Mouse (Mus musculus) limb, embryonic 10.5 days (tissue): ENCODE results near the gene Ubac2. TPM values are rescaled to one million over a fixed set of nuclear protein-coding genes. Genes with fewer than 3 reads are reported as not detected.
"Not testable (repeated sequence)": the region's sequence is repeated elsewhere in the genome, so short reads cannot be mapped to it uniquely, and the experiment has no call there.

Experiments used
- DNase-seq: peaks from one replicate; pipeline ENCODE4 v3.0.0-alpha.2; 2017; ENCODE audit warnings: low spot score
- H3K27ac ChIP-seq: fragments of 300-500 bp; sonication (generic); 2 replicates; pipeline ENCODE4 v1.5.1; 2016; ENCODE audit warnings: mild to moderate bottlenecking
- H3K27me3 ChIP-seq: fragments of 300-500 bp; sonication (generic); 2 replicates; pipeline ENCODE4 v1.6.1; 2016; ENCODE audit warnings: low read depth, mild to moderate bottlenecking; ENCODE audit not compliant: poor library complexity, severe bottlenecking
- H3K36me3 ChIP-seq: fragments of 300-500 bp; sonication (generic); 2 replicates; pipeline ENCODE4 v1.6.1; 2016; ENCODE audit warnings: mild to moderate bottlenecking, moderate library complexity
- H3K4me1 ChIP-seq: fragments of 300-500 bp; sonication (generic); 2 replicates; pipeline ENCODE4 v1.6.1; 2016
- H3K4me3 ChIP-seq: fragments of 300-500 bp; sonication (generic); 2 replicates; pipeline ENCODE4 v1.5.1; 2016; ENCODE audit warnings: mild to moderate bottlenecking, moderate library complexity
- H3K9me3 ChIP-seq: fragments of 300-500 bp; sonication (generic); replicated peaks from 2 replicates; pipeline ENCODE4 v1.6.1; 2016; ENCODE audit warnings: mild to moderate bottlenecking
- WGBS: fragments of 180-500 bp; shearing (Covaris S2); methylation state at CpG from one replicate; pipeline ENCODE4 v1.1.7; 2016; 5-methylcytosine and 5-hydroxymethylcytosine counted together
- polyA plus RNA-seq: library from polyadenylated mRNA; unstranded; fragments of >200 nt; fragmentation: Nextera tagmentation; extraction: Ambion mirVana; gene quantifications from 2 replicates; pipeline ENCODE4 v1.2.1, GENCODE M21; 2016

Ubac2 gene
- polyA plus RNA-seq, 1 experiment from 2014 or later, result 73.4 TPM

DNA sequence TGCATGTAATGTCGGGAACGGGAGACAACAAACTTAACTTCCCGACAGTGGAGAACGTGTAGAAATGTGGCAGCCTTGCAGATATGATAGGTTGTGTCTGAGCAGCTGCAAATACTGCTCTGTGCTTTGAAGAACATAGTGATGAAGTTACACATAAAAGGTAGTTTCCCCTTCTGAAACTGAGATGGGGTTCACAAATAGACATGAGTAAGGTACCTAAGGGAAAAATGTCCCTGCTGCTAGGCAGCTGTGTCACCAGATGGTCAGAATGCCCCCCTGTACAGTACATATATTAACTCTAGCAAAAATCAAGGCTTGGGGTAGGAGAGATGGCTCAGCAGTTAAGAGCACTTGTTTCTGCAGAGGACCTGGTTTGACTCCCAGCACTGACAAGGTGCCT lies 4.8 kb upstream of the Ubac2 start:
- 93% methylated on average over 4 of the region's 4 CpGs for WGBS

DNA sequence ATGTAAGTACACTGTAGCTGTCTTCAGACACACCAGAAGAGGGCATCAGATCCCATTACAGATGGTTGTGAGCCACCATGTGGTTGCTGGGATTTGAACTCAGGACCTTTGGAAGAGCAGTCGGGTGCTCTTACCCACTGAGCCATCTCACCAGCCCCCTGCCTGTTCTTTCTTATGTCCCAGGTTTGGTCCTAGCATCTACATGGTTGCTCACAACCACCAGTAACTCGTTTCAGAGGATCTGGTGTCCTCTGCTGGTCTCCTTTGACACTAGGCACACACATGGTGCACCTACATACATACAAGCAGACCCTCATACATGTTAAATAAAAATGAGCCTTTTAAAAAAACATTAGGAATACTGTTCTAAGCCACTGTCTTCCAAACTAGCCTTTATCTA lies 2.2 kb upstream of the Ubac2 start:
- 69% methylated on average over 2 of the region's 2 CpGs for WGBS
- not testable (repeated sequence) for H3K27ac ChIP-seq, DNase-seq, H3K27me3 ChIP-seq, H3K4me3 ChIP-seq, H3K9me3 ChIP-seq, H3K36me3 ChIP-seq
- H3K4me1 ChIP-seq, result peaks cover 22% of the 10 kb centered on the region

More for the DNA sequence above, 4.8 kb upstream of the Ubac2 start:
- H3K27me3 ChIP-seq, result no peaks in the 10 kb centered on the region
- H3K27ac ChIP-seq, result no peak overlapping the region
- no peak for DNase-seq
- H3K36me3 ChIP-seq, result no peaks in the 10 kb centered on the region
- H3K9me3 ChIP-seq, result no peaks in the 10 kb centered on the region
- H3K4me3 ChIP-seq, result no peak overlapping the region
- H3K4me1 ChIP-seq, result peaks cover 7% of the 10 kb centered on the region

DNA sequence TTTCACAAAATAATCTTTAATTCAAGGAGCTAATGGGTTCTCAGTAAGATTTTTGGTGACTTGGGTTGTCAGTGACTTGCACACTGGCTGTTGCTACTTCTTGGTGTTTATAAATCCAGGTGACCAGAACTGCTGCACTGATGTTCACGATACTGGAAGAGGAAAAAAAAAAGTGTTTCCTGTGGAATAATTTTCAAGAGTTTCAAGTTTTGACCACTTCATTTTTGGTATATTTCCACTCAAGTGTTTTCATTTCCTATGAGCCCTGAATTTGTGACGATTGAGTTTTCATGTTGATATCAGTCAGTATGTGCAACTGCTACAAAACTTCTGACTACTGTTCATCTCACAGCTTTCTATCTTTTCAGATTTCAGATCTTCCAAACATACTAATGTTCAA lies 1.6 kb upstream of the Ubac2 start:
- 96% methylated on average over 2 of the region's 2 CpGs for WGBS
- Histone ChIP-seq H3K4me1 (peaks cover 22% of the 10 kb centered on the region), H3K4me3 (no peak overlapping the region), H3K27me3 (no peaks in the 10 kb centered on the region), H3K27ac (no peak overlapping the region), H3K36me3 (peaks cover 5% of the 10 kb centered on the region; the same call in 1 of the 2 replicates), H3K9me3 (no peaks in the 10 kb centered on the region)
- DNase-seq, result no peak

DNA sequence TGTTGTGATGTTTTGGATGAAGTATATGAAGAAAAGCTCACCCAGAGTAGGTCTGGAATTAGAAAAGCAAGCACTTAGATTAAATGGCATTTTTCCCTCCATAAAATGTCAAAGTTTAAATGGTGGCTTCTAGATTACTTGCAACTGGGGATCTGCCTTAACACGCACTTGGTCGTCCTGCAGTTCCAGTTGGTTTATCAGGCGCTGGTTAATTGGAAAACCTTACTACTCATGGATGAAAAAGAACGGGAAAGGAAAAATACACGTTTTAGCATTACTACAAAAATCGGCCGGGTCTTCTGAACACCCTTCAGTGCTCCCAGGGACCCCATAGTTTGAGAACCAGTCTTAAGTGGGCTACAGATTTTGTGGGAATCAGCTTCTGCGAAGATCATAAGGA lies 780 bp upstream of the Ubac2 start:
- 31% methylated on average over 8 of the region's 8 CpGs for WGBS
- H3K36me3 ChIP-seq, result peaks cover 5% of the 10 kb centered on the region; the same call in 1 of the 2 replicates
- peak overlapping the region; percentile 93 for H3K27ac ChIP-seq
- H3K9me3 ChIP-seq, result no peaks in the 10 kb centered on the region
- H3K4me3 ChIP-seq, result peak overlapping the region; percentile 90
- no peaks in the 10 kb centered on the region for H3K27me3 ChIP-seq
- peaks cover 22% of the 10 kb centered on the region for H3K4me1 ChIP-seq
- DNase-seq, result no peak

DNA sequence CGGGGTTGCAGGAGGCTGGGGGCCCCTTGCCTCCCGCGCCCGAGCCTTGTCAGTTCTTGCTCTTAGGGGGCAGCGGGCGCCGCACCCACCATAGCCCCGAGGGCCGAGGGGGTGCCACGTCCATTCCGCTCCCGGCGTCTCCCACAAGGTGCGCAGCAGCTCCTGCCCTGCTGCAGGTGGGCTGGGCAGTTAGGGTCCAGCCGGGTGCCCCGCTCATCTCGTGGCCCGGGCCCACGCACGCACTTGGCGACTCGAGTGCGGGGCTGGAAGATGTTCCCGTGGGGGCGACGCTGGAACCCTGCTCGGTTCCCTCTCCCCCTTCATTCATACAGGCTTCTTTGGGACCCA lies 413 bp downstream of the Ubac2 start:
- no peaks in the 10 kb centered on the region for H3K9me3 ChIP-seq
- peak overlapping the region; percentile 93 for H3K27ac ChIP-seq
- peaks cover 22% of the 10 kb centered on the region for H3K4me1 ChIP-seq
- under 1% methylated on average over 27 of the region's 27 CpGs for WGBS
- DNase-seq, result no peak
- H3K4me3 ChIP-seq, result peak overlapping the region; percentile 90
- peaks cover 5% of the 10 kb centered on the region; the same call in 1 of the 2 replicates for H3K36me3 ChIP-seq
- no peaks in the 10 kb centered on the region for H3K27me3 ChIP-seq

DNA sequence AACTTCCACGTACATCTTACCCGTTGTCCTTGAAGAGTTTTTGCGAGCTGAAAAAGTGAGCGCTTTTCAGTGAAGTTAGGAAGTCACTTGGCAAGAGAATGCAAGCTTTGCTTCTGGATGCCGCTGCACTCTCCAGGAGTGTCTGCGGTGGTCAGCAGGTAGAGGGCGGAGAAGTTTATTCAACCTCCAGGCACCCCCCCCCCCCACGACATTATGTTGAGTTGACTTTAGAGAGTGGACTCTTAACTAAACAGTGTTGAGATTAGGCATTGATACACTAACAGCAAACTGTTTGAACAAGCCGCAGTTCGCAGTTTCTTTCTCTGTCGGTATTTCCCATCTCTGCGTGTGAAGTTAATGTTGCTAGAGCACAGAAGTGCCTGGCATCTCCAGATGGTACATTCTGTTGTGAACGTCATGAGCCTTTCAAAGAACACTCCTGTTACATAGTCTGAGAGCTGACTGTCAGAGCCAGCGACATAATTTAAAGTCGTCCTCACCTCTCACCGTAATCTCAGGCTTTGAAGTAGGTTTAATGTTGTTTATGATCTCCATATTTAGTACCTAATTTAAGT lies 933 bp downstream of the Ubac2 start:
- WGBS, result 22% methylated on average over 16 of the region's 16 CpGs
- H3K36me3 ChIP-seq, result peaks cover 5% of the 10 kb centered on the region; the same call in 1 of the 2 replicates
- no peaks in the 10 kb centered on the region for H3K27me3 ChIP-seq
- H3K4me1 ChIP-seq, result peaks cover 22% of the 10 kb centered on the region
- DNase-seq, result no peak
- H3K9me3 ChIP-seq, result no peaks in the 10 kb centered on the region
- peak overlapping the region; percentile 90 for H3K4me3 ChIP-seq
- peak overlapping the region; percentile 93; the same call in 1 of the 2 replicates for H3K27ac ChIP-seq

DNA sequence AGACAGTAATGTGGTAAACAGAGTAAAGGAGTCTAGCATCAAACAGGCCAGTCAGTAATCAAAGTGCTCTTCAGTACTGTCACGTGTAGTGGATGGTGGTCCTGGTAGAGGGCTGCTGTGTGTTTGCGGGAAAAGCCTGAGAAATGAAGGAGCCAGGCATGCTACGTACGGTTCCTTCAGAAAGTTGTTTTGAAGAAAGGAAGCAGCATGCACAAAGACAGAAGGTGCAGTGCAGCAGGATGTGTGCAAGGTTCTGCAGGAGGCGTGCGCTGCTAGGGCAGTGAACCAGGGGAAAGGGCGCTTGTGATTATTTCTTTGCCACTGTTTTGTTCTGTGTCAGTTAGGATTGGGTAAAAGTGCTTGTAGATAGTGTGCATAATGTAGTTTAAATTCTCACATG lies 2.8 kb downstream of the Ubac2 start:
- peaks cover 12% of the 10 kb centered on the region for H3K36me3 ChIP-seq

DNA sequence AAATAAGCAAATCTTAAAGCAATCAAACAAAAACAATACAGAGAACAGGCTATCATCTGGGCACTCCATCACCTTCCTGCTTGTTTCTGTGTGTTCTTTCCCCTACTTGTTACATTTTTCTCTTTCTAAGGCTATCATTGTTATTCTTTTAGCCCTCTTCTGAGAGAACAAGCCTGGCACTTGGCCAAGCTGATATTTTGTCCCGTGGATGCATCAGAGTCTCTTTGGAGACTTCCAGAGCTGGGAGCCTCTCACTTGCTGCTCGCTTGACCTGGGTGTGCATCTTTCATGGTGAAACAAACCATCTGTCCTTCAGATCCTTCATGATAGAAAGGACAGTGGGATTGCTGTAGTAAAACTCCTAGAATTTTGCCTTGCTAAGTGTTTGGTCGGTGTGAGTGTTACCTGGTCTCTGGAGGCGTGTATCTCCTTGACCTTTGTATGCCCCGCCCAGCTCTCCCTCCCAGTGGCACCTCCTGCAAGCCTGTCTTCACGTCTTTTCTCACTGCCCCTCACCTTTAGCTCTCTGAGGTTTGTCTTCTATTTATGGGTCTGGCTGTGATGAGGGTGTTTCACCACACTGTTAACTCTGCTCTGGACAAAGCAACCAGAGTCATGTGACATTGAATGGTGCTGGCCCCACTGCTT lies 5.9 kb downstream of the Ubac2 start:
- H3K27me3 ChIP-seq, result no peaks in the 10 kb centered on the region
- no peak overlapping the region for H3K4me3 ChIP-seq
- no peak overlapping the region for H3K27ac ChIP-seq
- no peak for DNase-seq
- 76% methylated on average over 6 of the region's 6 CpGs for WGBS
- H3K4me1 ChIP-seq, result peaks cover 11% of the 10 kb centered on the region
- H3K36me3 ChIP-seq, result peaks cover 19% of the 10 kb centered on the region
- no peaks in the 10 kb centered on the region for H3K9me3 ChIP-seq

More for the DNA sequence above, 2.8 kb downstream of the Ubac2 start:
- no peak for DNase-seq
- no peak overlapping the region for H3K4me3 ChIP-seq
- H3K9me3 ChIP-seq, result no peaks in the 10 kb centered on the region
- 89% methylated on average over 7 of the region's 7 CpGs for WGBS
- no peak overlapping the region for H3K27ac ChIP-seq
- peaks cover 22% of the 10 kb centered on the region for H3K4me1 ChIP-seq
- no peaks in the 10 kb centered on the region for H3K27me3 ChIP-seq

DNA sequence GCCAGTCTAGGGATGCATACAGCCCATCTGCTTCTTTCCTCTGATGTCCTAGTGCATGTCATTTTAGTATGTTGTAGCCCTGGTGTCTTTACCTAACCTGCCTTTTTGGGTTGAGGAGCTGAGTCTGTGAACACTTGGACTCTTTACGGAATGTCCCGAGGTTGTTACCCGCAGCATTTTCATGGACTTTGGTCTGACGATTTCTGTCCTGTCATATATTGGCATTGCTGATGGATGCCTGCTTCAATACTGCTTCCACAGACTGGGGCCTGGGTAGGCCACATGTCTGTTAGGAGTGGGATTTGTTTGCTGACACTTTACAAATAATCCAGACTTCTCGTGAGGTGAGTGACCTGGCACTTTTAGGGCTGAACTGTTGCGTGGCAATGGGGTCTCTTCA lies 15.3 kb downstream of the Ubac2 start:
- H3K27me3 ChIP-seq, result no peaks in the 10 kb centered on the region
- DNase-seq, result no peak
- H3K4me1 ChIP-seq, result 0 out of 2 replicates have a peak, but pooled peaks cover 3% of the 10 kb centered on the region
- no peak overlapping the region for H3K4me3 ChIP-seq
- no peak overlapping the region for H3K27ac ChIP-seq
- peaks cover 12% of the 10 kb centered on the region for H3K36me3 ChIP-seq
- H3K9me3 ChIP-seq, result no peaks in the 10 kb centered on the region
- 84% methylated on average over 6 of the region's 6 CpGs for WGBS

DNA sequence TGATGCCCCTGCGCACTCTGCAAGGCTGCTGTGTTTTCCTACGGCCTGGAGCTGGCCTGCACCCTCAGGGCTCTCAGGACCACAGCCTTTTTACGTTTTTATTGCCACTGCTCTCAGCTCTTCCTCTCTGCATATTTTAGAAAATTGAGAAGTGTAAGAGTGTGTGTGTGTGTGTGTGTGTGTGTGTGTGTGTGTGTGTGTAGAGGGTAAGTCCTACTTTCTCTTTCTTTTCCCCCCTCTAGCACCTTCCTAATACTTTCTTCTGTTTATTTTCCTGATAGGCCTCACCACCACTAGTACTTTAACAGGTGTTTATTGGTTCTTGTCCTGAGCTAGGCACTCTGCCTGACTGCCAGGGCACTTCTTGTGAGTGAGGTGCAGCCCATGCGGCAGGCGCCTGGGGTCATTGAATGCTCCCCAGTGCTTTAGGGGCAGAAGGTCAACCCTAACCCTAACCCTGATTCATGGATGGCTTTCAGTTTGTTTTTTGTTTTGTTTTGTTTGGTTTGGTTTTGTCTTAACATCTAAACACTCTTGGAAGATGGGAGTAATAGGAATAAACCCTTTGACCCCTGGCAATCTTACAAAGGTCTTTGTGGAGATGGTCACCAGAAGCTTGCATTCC lies 16.2 kb downstream of the Ubac2 start:
- Histone ChIP-seq H3K27ac (no peak overlapping the region), H3K36me3 (peaks cover 9% of the 10 kb centered on the region), H3K4me1 (0 out of 2 replicates have a peak, but pooled peaks cover 3% of the 10 kb centered on the region), H3K27me3 (no peaks in the 10 kb centered on the region), H3K4me3 (no peak overlapping the region), H3K9me3 (no peaks in the 10 kb centered on the region)
- no peak for DNase-seq
- 60% methylated on average over 5 of the region's 5 CpGs for WGBS

DNA sequence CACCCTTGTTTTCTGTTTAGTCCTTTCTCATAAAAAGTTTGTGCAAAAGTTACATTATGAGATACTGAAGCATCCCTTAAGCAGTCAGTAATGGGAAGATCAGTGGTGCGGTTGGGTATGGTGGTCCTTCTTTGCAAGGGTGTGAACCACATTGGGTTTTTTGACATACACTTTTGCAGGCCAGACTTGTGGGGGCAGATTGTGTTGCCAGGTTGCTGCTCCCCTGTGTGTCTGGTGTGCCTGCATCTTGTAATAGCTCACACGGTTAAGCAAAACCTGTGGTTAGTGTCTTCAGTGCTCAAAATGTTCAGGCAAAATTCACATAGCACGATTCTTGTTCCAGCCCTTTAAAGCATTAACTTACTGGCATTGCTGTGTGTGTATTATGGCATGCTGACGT lies 16.9 kb downstream of the Ubac2 start:
- DNase-seq, result no peak
- WGBS, result 91% methylated on average over 4 of the region's 4 CpGs
- H3K27ac ChIP-seq, result no peak overlapping the region

DNA sequence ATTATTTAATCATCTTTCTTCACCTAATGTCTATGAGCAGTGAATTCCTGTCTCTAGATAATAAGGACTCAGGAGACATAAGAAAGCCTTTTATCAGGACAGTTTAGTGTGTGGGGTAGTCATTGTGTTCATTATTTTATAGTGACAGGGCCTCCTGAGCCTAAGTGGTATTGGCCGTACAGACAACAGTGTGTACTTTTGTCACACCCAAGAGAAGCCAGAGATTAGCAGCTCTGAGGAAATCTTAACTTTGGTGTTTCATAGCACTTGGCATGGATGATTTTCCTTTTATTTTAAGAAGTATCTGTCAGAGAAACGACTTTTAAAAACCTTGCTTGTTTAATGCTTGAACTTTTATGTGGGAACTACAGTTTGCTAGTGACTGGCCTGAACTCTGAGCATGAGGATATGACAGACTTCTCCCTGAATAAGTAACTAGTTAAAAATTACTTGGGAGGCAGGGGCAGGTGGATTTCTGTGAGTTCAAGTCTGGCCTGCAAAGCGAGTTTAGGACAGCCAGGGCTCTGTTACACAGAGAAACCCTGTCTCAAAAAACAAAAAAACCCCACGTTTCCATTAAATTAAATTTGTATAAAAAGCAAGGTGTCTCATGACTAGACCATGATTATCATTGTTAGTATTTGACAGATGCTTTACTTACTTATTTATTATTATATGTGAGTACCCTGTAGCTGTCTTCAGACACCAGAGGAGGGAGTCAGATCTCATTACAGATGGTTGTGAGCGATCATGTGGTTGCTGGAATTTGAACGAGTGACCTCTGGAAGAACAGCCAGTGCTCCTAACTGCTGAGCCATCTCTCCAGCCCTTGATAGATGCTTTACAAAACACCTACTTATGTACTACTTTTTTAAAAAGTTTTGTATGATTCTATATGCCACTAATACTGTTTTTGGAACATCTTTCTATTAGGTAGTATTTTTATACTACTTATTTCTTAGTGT lies 18.0 kb downstream of the Ubac2 start:
- Histone ChIP-seq H3K27me3 (no peaks in the 10 kb centered on the region), H3K27ac (no peak overlapping the region), H3K4me3 (no peak overlapping the region), H3K36me3 (peaks cover 1% of the 10 kb centered on the region; the same call in 1 of the 2 replicates), H3K9me3 (no peaks in the 10 kb centered on the region), H3K4me1 (0 out of 2 replicates have a peak, but pooled peaks cover 3% of the 10 kb centered on the region)
- no peak for DNase-seq
- 75% methylated on average over 6 of the region's 6 CpGs for WGBS

More for the DNA sequence above, 16.9 kb downstream of the Ubac2 start:
- Histone ChIP-seq H3K4me1 (0 out of 2 replicates have a peak, but pooled peaks cover 3% of the 10 kb centered on the region), H3K27me3 (no peaks in the 10 kb centered on the region), H3K4me3 (no peak overlapping the region), H3K36me3 (peaks cover 5% of the 10 kb centered on the region), H3K9me3 (no peaks in the 10 kb centered on the region)
